Mouse (Mus musculus): Measurements from ENCODE around the gene Atrnl1. TPM values are rescaled to one million over a fixed set of nuclear protein-coding genes. Genes with fewer than 3 reads are reported as not detected.
"Not testable (repeated sequence)": the region's sequence is repeated elsewhere in the genome, so short reads cannot be mapped to it uniquely, and the experiment has no call there.

The Atrnl1 gene
- polyA plus RNA-seq, 1 experiment = not detected

GRCm38 (mm10) chr19:57655491-57655890 lies 44.7 kb downstream of the Atrnl1 start:
- no peak for TF ChIP-seq POLR2A (IDR thresholded peaks at IDR 0.05; ENCODE audit: insufficient read depth, low read depth, low read length)
- no peak for TF ChIP-seq CTCF (IDR thresholded peaks at IDR 0.05; ENCODE audit: insufficient read depth, low read depth, low read length)
- 80% methylated on average over 11 of the region's 11 CpGs for WGBS
- Histone ChIP-seq H3K27ac (ENCODE audit: insufficient read depth, low read depth, low read length) (no peak overlapping the region), H3K4me1 (ENCODE audit: control insufficient read depth, insufficient read depth, low read length) (no peaks in the 10 kb centered on the region), H3K4me3 (ENCODE audit: insufficient read depth, low read depth, low read length) (no peak overlapping the region)

GRCm38 (mm10) chr19:57657426-57658087 lies 46.7 kb downstream of the Atrnl1 start:
- WGBS = 91% methylated on average over 12 of the region's 12 CpGs
- Histone ChIP-seq H3K27ac (ENCODE audit: insufficient read depth, low read depth, low read length) (no peak overlapping the region), H3K4me1 (ENCODE audit: control insufficient read depth, insufficient read depth, low read length) (no peaks in the 10 kb centered on the region), H3K4me3 (ENCODE audit: insufficient read depth, low read depth, low read length) (no peak overlapping the region)
- TF ChIP-seq CTCF (IDR thresholded peaks at IDR 0.05; ENCODE audit: insufficient read depth, low read depth, low read length) = no peak
- no peak for TF ChIP-seq POLR2A (IDR thresholded peaks at IDR 0.05; ENCODE audit: insufficient read depth, low read depth, low read length)

- Histone ChIP-seq H3K4me1 (ENCODE audit: control insufficient read depth, insufficient read depth, low read length) (no peaks in the 10 kb centered on the region), H3K27ac (ENCODE audit: insufficient read depth, low read depth, low read length) (no peak overlapping the region), H3K4me3 (ENCODE audit: insufficient read depth, low read depth, low read length) (no peak overlapping the region)
- WGBS = 89% methylated on average over 8 of the region's 8 CpGs
- TF ChIP-seq POLR2A (IDR thresholded peaks at IDR 0.05; ENCODE audit: insufficient read depth, low read depth, low read length) (no peak), CTCF (IDR thresholded peaks at IDR 0.05; ENCODE audit: insufficient read depth, low read depth, low read length) (no peak)
Observed at GRCm38 (mm10) chr19:57658111-57659091, 47.6 kb downstream of the Atrnl1 start.

- H3K27ac ChIP-seq (ENCODE audit: insufficient read depth, low read depth, low read length) = no peak overlapping the region
- no peak overlapping the region for H3K4me3 ChIP-seq (ENCODE audit: insufficient read depth, low read depth, low read length)
- H3K4me1 ChIP-seq (ENCODE audit: control insufficient read depth, insufficient read depth, low read length) = no peaks in the 10 kb centered on the region
- TF ChIP-seq CTCF (IDR thresholded peaks at IDR 0.05; ENCODE audit: insufficient read depth, low read depth, low read length) (no peak), POLR2A (IDR thresholded peaks at IDR 0.05; ENCODE audit: insufficient read depth, low read depth, low read length) (no peak)
- 71% methylated on average over 9 of the region's 9 CpGs for WGBS
Observed at GRCm38 (mm10) chr19:57667011-57667410, 56.2 kb downstream of the Atrnl1 start.

- 91% methylated on average over 10 of the region's 10 CpGs for WGBS
- TF ChIP-seq CTCF (IDR thresholded peaks at IDR 0.05; ENCODE audit: insufficient read depth, low read depth, low read length) (no peak), POLR2A (IDR thresholded peaks at IDR 0.05; ENCODE audit: insufficient read depth, low read depth, low read length) (no peak)
- Histone ChIP-seq H3K4me3 (ENCODE audit: insufficient read depth, low read depth, low read length) (no peak overlapping the region), H3K4me1 (ENCODE audit: control insufficient read depth, insufficient read depth, low read length) (no peaks in the 10 kb centered on the region), H3K27ac (ENCODE audit: insufficient read depth, low read depth, low read length) (no peak overlapping the region)
Observed at GRCm38 (mm10) chr19:57667946-57668345, 57.1 kb downstream of the Atrnl1 start.

GRCm38 (mm10) chr19:57679455-57679854 lies 68.6 kb downstream of the Atrnl1 start:
- no peak for TF ChIP-seq POLR2A (IDR thresholded peaks at IDR 0.05; ENCODE audit: insufficient read depth, low read depth, low read length)
- no peak for TF ChIP-seq CTCF (IDR thresholded peaks at IDR 0.05; ENCODE audit: insufficient read depth, low read depth, low read length)
- 100% methylated on average over 3 of the region's 3 CpGs for WGBS
- Histone ChIP-seq H3K4me1 (ENCODE audit: control insufficient read depth, insufficient read depth, low read length) (no peaks in the 10 kb centered on the region), H3K4me3 (ENCODE audit: insufficient read depth, low read depth, low read length) (no peak overlapping the region), H3K27ac (ENCODE audit: insufficient read depth, low read depth, low read length) (no peak overlapping the region)

- Histone ChIP-seq H3K4me1 (ENCODE audit: control insufficient read depth, insufficient read depth, low read length) (no peaks in the 10 kb centered on the region), H3K4me3 (ENCODE audit: insufficient read depth, low read depth, low read length) (no peak overlapping the region), H3K27ac (ENCODE audit: insufficient read depth, low read depth, low read length) (no peak overlapping the region)
- 68% methylated on average over 20 of the region's 20 CpGs for WGBS
- no peak for TF ChIP-seq CTCF (IDR thresholded peaks at IDR 0.05; ENCODE audit: insufficient read depth, low read depth, low read length)
- no peak for TF ChIP-seq POLR2A (IDR thresholded peaks at IDR 0.05; ENCODE audit: insufficient read depth, low read depth, low read length)
Observed at GRCm38 (mm10) chr19:57686596-57686995, 75.8 kb downstream of the Atrnl1 start.

DNA sequence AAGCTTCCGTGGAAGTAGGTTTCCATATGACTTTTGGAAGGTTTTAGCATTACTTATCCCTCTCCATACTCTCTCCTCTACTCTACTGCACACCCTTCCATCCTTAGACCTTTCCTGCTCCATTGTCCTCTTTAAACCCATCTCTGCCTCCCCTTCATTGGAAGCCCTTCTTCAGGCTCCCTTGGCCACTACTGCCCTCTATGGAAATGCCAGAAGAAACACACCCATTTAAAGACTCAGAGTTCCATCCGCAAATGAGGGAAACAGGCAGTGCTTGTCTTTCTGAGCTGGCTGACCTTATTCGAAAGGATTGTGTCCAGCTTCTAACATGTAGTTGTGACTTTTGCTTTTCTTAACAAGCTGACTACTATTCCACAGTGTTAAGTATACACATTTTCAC lies 81.7 kb downstream of the Atrnl1 start:
- TF ChIP-seq CTCF (IDR thresholded peaks at IDR 0.05; ENCODE audit: insufficient read depth, low read depth, low read length) (no peak), POLR2A (IDR thresholded peaks at IDR 0.05; ENCODE audit: insufficient read depth, low read depth, low read length) (no peak)
- Histone ChIP-seq H3K27ac (ENCODE audit: insufficient read depth, low read depth, low read length) (no peak overlapping the region), H3K4me1 (ENCODE audit: control insufficient read depth, insufficient read depth, low read length) (no peaks in the 10 kb centered on the region), H3K4me3 (ENCODE audit: insufficient read depth, low read depth, low read length) (no peak overlapping the region)
- 81% methylated on average over 3 of the region's 3 CpGs for WGBS

GRCm38 (mm10) chr19:57696781-57697180 lies 85.9 kb downstream of the Atrnl1 start:
- H3K4me3 ChIP-seq (ENCODE audit: insufficient read depth, low read depth, low read length); H3K27ac ChIP-seq (ENCODE audit: insufficient read depth, low read depth, low read length); H3K4me1 ChIP-seq (ENCODE audit: control insufficient read depth, insufficient read depth, low read length): not testable (repeated sequence)
- WGBS = 72% methylated on average over 5 of the region's 5 CpGs
